Mouse (Mus musculus) thymus, adult 2 months (tissue): ENCODE measurements at regions not wholly inside any gene's neighbourhood (a gene's known extent, or its start where the extent isn't known, plus 50 kb on each side); places are given as distances from the start of the nearest gene placed in this dataset.

Source experiments
- DNase-seq: peaks from one replicate; pipeline ENCODE4 v3.0.0; 2021
- H3K27ac ChIP-seq: fragments of 200-500 bp; 2 replicates; pipeline ENCODE4 v1.5.1; 2012; ENCODE audit warnings: low read length, control low read depth; ENCODE audit not compliant: control insufficient read depth, insufficient read depth
- H3K27me3 ChIP-seq: fragments of 200-500 bp; 2 replicates; pipeline ENCODE4 v1.6.1; 2012; ENCODE audit warnings: mild to moderate bottlenecking, low read length, moderate library complexity, mixed read lengths; ENCODE audit not compliant: control insufficient read depth, insufficient read depth
- H3K36me3 ChIP-seq: fragments of 200-500 bp; 2 replicates; pipeline ENCODE4 v1.6.1; 2012; ENCODE audit warnings: mild to moderate bottlenecking, low read length, moderate library complexity; ENCODE audit not compliant: control insufficient read depth, insufficient read depth
- H3K4me1 ChIP-seq: fragments of 200-500 bp; replicated peaks from 2 replicates; pipeline ENCODE4 v1.6.1; 2012; ENCODE audit warnings: low read length; ENCODE audit not compliant: control insufficient read depth, insufficient read depth
- H3K4me3 ChIP-seq: fragments of 200-500 bp; 2 replicates; pipeline ENCODE4 v1.5.1; 2012; ENCODE audit warnings: mild to moderate bottlenecking, low read length, control low read depth, moderate library complexity; ENCODE audit not compliant: control insufficient read depth, insufficient read depth
- CTCF ChIP-seq: fragments of 200-500 bp; IDR thresholded peaks from 2 replicates; pipeline ENCODE4 v1.5.1; 2012; ENCODE audit warnings: mild to moderate bottlenecking, control low read depth, low read length, moderate library complexity, borderline replicate concordance; ENCODE audit not compliant: control insufficient read depth, poor library complexity, insufficient read depth; ENCODE audit errors: extremely low read depth
- POLR2A ChIP-seq: fragments of 200-500 bp; IDR thresholded peaks from 2 replicates; pipeline ENCODE4 v1.6.1; 2012; ENCODE audit warnings: mild to moderate bottlenecking, low read length, control low read depth, moderate library complexity; ENCODE audit not compliant: control insufficient read depth, poor library complexity, insufficient read depth; ENCODE audit errors: extremely low read depth
- WGBS: fragments of 180-500 bp; shearing (Covaris S2); methylation state at CpG from one replicate; pipeline ENCODE4 v1.1.7; 2018; 5-methylcytosine and 5-hydroxymethylcytosine counted together

DNA sequence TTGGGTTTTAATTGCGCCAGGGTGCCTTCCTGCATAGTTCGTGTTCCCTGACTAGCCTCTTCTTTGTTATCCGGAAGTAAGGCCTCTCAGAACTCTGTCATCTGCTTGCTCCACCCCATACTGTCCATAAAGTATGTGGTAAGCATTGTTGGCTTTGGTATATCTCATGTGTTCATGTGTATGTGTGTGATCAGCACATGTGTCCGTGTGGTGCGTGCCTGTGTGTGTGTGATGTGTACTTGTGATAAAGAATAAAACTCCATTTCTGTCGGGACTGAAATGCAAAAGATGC lies 135.3 kb downstream of the Enc1 start:
- Histone ChIP-seq H3K4me1 (no peaks in the 10 kb centered on the region), H3K27ac (no peak overlapping the region), H3K27me3 (no peaks in the 10 kb centered on the region), H3K4me3 (no peak overlapping the region), H3K36me3 (no peaks in the 10 kb centered on the region)
- 82% methylated on average over 6 of the region's 6 CpGs for WGBS
- TF ChIP-seq POLR2A = no peak
- TF ChIP-seq CTCF = no peak
- DNase-seq = no peak

DNA sequence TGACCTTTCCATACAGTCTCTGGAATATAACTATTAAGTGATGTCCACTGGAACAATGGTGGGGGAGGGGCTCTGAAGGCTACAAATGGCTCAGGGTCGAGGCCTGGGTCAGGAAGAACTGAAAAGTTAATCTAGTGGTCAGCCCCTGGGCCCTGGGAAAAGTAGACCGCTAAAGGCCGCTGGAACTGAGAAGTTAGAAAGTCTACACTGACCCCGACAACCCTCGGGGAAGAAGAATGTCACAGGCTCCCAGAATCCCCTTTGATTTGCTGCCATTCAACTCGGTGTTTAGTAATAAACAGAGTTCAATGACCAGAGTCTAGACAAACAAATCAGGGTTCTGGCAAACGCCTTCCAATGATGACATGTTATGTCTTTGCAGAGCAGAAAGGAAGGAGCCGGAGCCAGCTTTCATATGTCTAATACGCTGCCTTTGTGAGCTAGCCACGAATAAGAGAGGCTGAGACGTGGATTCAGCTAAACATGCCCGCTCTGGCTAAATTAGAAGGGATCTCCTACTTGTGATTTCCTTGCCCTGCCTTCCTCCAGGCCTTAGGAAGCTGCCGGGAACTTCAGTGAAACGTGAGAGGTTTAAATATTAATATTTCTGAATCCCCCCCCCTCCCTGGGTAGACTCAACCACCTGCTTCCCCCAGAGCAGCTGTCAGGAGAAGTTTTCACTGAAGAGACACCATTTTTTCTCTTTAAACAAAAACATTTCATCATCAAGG lies 134.8 kb downstream of the Enc1 start:
- WGBS = 90% methylated on average over 14 of the region's 14 CpGs
- no peak overlapping the region for H3K4me3 ChIP-seq
- no peak for TF ChIP-seq CTCF
- no peak for TF ChIP-seq POLR2A
- H3K27me3 ChIP-seq = no peaks in the 10 kb centered on the region
- no peaks in the 10 kb centered on the region for H3K4me1 ChIP-seq
- no peak overlapping the region for H3K27ac ChIP-seq
- no peaks in the 10 kb centered on the region for H3K36me3 ChIP-seq
- DNase-seq = no peak

DNA sequence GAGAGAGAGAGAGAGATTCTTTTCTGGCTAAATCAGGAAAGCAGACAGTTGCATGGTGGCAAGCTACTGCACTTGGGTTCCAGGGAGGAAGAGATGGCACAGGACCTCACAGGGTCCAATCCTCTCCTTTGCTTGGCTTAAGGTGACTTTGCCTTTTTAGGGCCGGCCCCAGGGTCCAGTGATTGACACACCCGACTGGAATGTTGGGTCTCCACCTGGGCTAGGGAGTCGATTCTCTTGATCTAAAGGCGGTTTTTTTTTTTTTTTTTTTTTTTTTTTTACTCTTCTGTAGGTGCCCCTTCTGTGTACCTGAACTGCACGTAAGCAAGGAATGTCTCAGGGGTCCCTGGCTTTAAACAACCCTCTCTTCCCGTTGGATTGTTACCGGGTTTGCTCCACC lies 131.4 kb downstream of the Enc1 start:
- no peaks in the 10 kb centered on the region for H3K4me1 ChIP-seq
- H3K27ac ChIP-seq = no peak overlapping the region
- 52% methylated on average over 7 of the region's 7 CpGs for WGBS
- TF ChIP-seq POLR2A (no peak), CTCF (no peak)
- DNase-seq = no peak
- H3K27me3 ChIP-seq = no peaks in the 10 kb centered on the region
- H3K4me3 ChIP-seq = no peak overlapping the region
- no peaks in the 10 kb centered on the region for H3K36me3 ChIP-seq

DNA sequence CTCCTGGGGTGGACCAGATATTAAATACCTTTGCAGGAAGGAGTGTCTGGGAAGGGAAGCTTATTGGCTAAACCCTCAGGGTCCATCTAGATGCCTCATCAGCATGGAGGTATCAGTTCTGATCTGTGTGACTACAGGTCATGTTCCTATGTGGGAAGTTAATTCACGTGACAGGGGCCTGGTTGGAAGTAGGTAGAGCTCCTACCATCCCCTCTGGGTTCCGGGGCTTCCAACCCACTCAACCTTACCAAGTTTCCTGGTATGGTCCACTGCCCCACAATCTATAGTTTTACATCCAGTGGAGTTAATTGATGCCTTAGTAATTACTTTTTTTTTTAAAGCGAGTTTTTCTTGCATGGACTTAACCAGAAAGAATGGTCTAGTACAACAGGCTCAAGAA lies 130.3 kb downstream of the Enc1 start:
- Histone ChIP-seq H3K36me3 (no peaks in the 10 kb centered on the region), H3K4me1 (no peaks in the 10 kb centered on the region), H3K27ac (no peak overlapping the region), H3K4me3 (no peak overlapping the region), H3K27me3 (no peaks in the 10 kb centered on the region)
- TF ChIP-seq POLR2A (no peak), CTCF (no peak)
- DNase-seq = no peak
- WGBS = 100% methylated on average over 3 of the region's 3 CpGs

DNA sequence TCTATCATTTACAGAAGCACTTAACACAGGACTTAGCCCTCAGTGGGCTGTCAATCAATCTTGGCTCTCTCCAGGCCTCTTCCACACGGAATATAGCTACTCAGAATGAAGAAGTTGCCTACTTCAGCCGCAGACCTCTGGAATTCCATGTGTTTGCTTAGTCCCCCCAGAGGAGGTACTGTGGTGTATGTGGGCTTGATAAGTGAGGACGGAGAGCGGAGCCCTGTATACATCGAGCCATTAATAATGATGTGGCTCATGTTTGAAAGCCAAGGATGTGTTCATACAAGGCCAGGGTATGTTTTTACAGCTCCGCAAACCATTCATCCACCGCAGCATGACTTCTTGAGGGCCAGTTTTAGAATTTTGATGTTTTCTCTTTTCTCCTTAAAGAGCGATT lies 125.8 kb downstream of the Enc1 start:
- no peak for DNase-seq
- H3K4me1 ChIP-seq = no peaks in the 10 kb centered on the region
- H3K36me3 ChIP-seq = no peaks in the 10 kb centered on the region
- no peak overlapping the region for H3K27ac ChIP-seq
- WGBS = 96% methylated on average over 8 of the region's 8 CpGs
- H3K4me3 ChIP-seq = no peak overlapping the region
- TF ChIP-seq CTCF (no peak), POLR2A (no peak)
- H3K27me3 ChIP-seq = no peaks in the 10 kb centered on the region

DNA sequence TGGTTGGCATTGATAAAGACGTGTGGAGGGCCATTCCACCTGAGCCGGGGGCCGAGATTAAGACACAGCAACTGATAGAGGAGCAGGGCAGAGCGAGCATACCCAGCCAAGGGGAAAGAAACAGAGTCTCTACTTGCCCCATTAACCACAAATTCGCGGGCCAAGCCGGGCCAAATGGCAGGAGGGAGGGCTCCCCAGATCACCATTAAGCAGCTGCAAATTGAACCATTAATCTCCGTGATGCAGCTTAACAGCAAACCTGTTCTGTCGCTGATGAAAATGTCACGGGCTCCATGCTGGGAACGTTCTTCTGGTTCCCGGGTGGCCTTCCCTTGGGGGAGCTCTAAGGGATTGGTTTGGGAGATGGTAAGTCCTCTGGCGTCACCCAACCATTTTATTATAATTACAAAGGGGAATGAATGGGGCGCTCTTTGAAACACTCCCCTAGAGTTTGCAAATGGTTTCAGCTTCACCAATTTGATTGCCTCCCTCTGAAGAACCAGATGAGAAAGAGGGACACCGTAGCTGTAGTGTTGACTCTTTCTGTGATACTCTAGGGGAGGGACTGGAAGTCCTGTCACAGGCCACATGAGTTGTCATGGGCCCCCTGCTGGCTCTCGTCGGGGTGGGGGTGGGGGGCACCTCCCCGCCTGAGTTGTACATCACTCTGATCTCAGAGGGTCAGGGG lies 124.8 kb downstream of the Enc1 start:
- Histone ChIP-seq H3K36me3 (no peaks in the 10 kb centered on the region), H3K27ac (no peak overlapping the region), H3K27me3 (no peaks in the 10 kb centered on the region), H3K4me1 (no peaks in the 10 kb centered on the region), H3K4me3 (no peak overlapping the region)
- DNase-seq = no peak
- TF ChIP-seq CTCF (no peak), POLR2A (no peak)
- 77% methylated on average over 18 of the region's 18 CpGs for WGBS
